Mouse (Mus musculus): ENCODE data around the gene Tbc1d10b.
"Not testable (repeated sequence)": the region's sequence is repeated elsewhere in the genome, so short reads cannot be mapped to it uniquely, and the experiment has no call there.

Tbc1d10b gene

GRCm38 (mm10) chr7:127206606-127207005 is 1.7 kb downstream of the Tbc1d10b start:
- no peak for DNase-seq (ENCODE audit: low spot score)

GRCm38 (mm10) chr7:127196484-127196883 is 11.8 kb downstream of the Tbc1d10b start:
- DNase-seq (ENCODE audit: low spot score), result no peak

DNA sequence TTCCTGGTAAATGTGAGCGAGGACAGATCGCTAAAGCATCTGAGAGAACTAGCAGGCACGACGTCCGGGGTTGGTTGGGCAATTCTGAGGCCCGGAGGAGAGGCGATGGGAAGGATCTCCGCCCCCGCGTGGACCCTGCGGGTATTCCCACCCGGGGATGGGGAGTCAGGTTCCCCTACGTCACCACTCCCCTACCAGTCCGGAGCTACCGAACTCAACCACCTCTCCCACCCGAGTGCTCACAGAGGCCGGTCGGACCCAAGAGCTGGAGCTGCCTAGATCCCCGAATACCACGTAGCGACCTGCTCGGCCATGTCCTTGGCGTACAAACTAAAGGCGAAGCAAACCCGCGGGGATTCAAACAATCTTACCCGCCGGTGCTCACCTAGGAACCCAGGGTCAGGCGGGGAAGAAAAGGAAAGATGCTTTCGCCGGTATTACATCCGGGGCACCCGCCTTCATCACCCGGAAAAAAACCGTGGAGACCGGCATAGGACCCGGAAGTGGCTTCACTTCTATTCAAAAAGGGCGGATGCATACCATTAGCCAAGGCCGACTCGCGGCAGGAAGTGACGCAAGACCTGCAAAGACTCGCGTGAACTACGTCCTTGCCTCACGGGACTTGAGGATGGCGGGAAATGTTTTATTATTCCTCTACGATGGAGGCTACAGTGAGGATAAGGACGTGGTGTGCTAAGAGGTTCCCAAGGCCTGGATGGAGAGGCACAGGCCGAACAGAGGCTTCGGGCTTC is 12.5 kb downstream of the Tbc1d10b start, which contains the start of gene Cd2bp2:
Gene Cd2bp2 (minus strand): TSS at position 507 of the 752 bp plus-strand sequence.
- DNase-seq (ENCODE audit: low spot score), result peak; percentile 91

GRCm38 (mm10) chr7:127194633-127195029 is 13.6 kb downstream of the Tbc1d10b start:
- DNase-seq (ENCODE audit: low spot score), result no peak

DNA sequence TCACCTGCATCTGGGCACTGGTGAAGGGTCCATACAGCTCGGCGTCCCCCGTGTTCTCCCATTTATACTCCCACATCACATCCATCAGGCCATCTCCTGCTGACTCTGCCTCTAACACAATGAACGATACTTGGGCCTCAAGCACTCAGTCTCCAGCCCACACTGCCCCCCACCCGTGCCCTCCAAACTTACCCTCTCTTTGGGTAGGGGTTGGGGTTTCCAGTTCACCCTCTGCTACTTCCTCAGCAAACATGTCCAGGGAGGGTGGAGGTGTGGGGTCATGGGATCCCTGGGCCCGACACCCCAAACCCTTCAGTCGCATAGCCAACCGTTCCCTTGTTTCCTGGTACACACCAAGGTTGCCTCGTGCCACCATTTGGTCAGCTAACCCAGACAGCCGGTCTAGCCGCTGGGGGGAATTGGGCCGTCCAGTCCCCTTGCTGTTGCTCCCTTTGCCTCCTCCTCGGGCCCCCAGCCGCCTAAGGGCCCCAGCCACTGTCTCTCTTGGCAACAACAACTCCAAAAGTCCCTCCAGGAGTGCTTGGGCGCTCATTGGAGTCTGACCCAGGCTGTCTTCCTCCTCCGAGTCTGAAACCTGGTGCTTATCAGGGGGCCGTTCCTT is 14.1 kb downstream of the Tbc1d10b start:
- DNase-seq (ENCODE audit: low spot score), result no peak

- no peak for DNase-seq (ENCODE audit: low spot score)
Measured at GRCm38 (mm10) chr7:127192989-127193388, 15.3 kb downstream of the Tbc1d10b start.

- no peak for DNase-seq (ENCODE audit: low spot score)
Measured at GRCm38 (mm10) chr7:127190672-127191071, 17.6 kb downstream of the Tbc1d10b start.

- DNase-seq (ENCODE audit: low spot score), result no peak
Measured at GRCm38 (mm10) chr7:127188305-127189276, 19.7 kb downstream of the Tbc1d10b start.

DNA sequence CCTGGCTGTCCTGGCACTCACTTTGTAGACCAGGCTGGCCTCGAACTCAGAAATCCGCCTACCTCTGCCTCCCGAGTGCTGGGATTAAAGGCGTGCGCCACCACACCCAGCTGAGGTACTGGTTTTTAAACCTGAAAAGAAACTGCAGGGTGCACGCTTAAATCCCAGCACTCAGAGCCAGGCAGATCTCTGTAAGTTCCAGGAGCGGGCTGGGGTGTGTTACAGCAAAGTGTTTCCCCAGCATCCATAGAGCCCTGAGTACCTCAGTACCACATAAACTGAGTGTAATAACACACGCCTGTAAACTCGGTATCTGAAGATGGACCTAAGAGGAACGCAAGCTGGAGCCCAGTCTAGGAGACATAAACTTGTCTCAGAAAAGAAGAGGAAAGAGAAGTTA is 20.9 kb downstream of the Tbc1d10b start:
- DNase-seq (ENCODE audit: low spot score), result no peak

DNA sequence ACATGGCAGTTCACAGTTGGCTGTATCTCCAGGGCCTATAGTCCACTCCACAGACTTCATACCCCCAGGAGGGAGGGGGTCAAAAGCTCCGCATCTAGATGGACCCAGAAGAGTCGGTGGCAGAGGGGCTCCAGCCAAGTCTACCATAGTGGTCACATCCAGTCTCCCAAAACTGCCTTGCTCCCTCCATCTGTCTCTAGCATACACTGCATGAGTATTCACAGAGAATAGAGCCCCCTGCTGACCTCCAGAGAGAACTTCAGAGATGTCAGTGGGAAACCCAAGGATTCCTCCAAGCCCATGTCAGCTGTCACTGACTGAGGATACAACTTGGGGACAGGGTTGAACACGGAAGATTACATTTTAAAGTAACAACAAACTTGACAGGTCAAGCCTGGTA is 22.7 kb downstream of the Tbc1d10b start:
- DNase-seq (ENCODE audit: low spot score), result no peak

- DNase-seq (ENCODE audit: low spot score), result no peak
Measured at GRCm38 (mm10) chr7:127184720-127185119, 23.5 kb downstream of the Tbc1d10b start.

DNA sequence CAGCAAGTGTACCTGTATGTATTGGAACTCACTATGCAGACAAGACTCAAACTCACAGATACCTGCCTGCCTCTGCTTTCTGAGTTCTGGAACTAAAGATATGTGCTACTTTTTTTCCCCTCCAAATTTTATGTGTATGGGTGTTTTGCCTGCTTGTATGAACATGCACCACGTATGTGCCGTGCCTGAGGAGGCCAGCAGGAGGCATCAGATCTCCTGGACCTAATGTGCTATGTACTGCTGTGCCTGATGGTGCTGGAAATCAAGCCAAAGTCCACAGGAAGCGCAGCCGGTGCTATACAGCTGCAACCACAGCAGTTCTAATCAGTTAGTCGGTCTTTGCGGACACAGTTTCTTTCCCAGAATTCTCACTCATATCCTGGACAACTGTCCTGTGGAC is 24.4 kb downstream of the Tbc1d10b start:
- DNase-seq (ENCODE audit: low spot score), result no peak

- no peak for DNase-seq (ENCODE audit: low spot score)
Measured at GRCm38 (mm10) chr7:127183345-127183744, 24.9 kb downstream of the Tbc1d10b start.

DNA sequence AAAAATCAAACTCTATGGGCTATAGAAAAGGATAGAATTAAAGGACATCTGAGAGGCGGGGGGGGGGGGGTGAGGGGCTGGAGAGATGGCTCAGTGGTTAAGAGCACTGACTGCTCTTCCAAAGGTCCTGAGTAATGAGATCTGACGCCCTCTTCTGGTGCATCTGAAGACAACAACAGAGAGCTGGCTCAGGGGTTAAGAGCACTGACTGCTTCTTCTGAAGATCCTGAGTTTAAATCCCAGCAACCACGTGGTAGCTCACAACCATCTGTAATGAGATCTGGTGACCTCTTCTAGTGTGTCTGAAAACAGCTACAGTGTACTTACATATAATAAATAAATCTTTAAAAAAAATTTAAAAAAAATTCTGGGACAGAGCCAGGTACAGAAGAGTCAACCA is 26.5 kb downstream of the Tbc1d10b start:
- not testable (repeated sequence) for DNase-seq (ENCODE audit: low spot score)

DNA sequence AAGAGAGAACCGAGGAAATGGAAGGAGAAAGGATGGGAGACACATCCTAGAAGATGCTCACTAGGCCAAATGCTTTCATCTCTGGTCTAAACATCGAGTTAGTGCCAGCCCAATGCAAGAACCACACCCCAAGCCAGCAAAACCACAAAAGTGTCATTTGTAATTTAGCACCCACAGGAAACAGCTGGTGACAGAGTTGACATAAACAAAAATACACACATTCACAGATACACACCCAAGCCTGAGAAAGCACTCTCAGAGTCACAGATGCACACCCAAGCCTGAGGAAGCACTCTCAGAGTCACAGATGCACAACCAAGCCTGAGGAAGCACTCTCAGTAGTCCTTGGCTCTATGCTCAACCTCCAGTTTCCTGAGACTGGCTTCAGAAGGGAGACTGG is 27.5 kb downstream of the Tbc1d10b start:
- DNase-seq (ENCODE audit: low spot score), result no peak

GRCm38 (mm10) chr7:127176937-127177336 is 31.3 kb downstream of the Tbc1d10b start:
- DNase-seq (ENCODE audit: low spot score), result no peak

- DNase-seq (ENCODE audit: low spot score), result no peak
Measured at GRCm38 (mm10) chr7:127166501-127166900, 41.8 kb downstream of the Tbc1d10b start.

GRCm38 (mm10) chr7:127165607-127166493 is 42.4 kb downstream of the Tbc1d10b start:
- no peak for DNase-seq (ENCODE audit: low spot score)

DNA sequence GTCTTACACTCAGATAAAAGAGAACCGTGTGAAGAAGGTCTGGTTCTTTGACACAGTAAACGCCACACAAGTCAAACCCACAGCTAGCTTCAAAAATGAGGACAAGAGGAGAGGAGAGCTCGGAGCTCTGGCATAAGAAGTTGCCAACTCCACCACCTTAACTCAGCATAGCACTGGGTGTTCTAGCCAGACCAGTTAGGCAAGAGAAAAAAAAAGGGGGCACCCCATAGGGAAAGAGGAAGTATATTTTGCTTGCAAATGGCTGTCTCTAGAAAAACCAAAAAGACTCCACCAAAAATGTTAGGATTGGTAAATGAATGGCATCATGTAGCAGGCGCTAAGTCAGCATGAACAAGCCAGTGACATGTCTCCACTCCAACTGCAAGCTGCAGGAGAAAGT is 44.3 kb downstream of the Tbc1d10b start:
- DNase-seq (ENCODE audit: low spot score), result no peak

- DNase-seq (ENCODE audit: low spot score), result no peak
Measured at GRCm38 (mm10) chr7:127162546-127162945, 45.7 kb downstream of the Tbc1d10b start.

- no peak for DNase-seq (ENCODE audit: low spot score)
Measured at GRCm38 (mm10) chr7:127157548-127157947, 50.7 kb downstream of the Tbc1d10b start.
